Mouse (Mus musculus) right cerebral cortex, postnatal 4 days (tissue): ENCODE data around the gene Cdc34b.
"Not testable (repeated sequence)": the region's sequence is repeated elsewhere in the genome, so short reads cannot be mapped to it uniquely, and the experiment has no call there.

ENCODE experiments used
- DNase-seq: peaks from one replicate; pipeline ENCODE4 v3.0.0-alpha.2; 2022

The Cdc34b gene

GRCm38 (mm10) chr11:94741732-94742272 is at the start of gene Cdc34b:
Gene Cdc34b, plus strand, starts transcription at chr11:94741782.
- no peak for DNase-seq

GRCm38 (mm10) chr11:94692502-94692901 is 49.1 kb upstream of the Cdc34b start:
- DNase-seq: not testable (repeated sequence)

GRCm38 (mm10) chr11:94695508-94695907 is 46.1 kb upstream of the Cdc34b start:
- no peak for DNase-seq

GRCm38 (mm10) chr11:94697140-94697539 is 44.4 kb upstream of the Cdc34b start:
- no peak for DNase-seq

GRCm38 (mm10) chr11:94697703-94698464 is 43.7 kb upstream of the Cdc34b start:
- no peak for DNase-seq

GRCm38 (mm10) chr11:94699399-94699798 is 42.2 kb upstream of the Cdc34b start:
- no peak for DNase-seq

GRCm38 (mm10) chr11:94701401-94702215 is 40.0 kb upstream of the Cdc34b start:
- no peak for DNase-seq

GRCm38 (mm10) chr11:94702216-94702610 is 39.4 kb upstream of the Cdc34b start:
- DNase-seq: no peak

GRCm38 (mm10) chr11:94704020-94704419 is 37.6 kb upstream of the Cdc34b start:
- no peak for DNase-seq

GRCm38 (mm10) chr11:94704472-94704871 is 37.1 kb upstream of the Cdc34b start, which contains the start of gene Gm11541:
Gene Gm11541, minus strand, starts transcription at chr11:94704499.
- DNase-seq: peak; percentile 11

- no peak for DNase-seq
Measured at GRCm38 (mm10) chr11:94713246-94713860, 28.2 kb upstream of the Cdc34b start.

- no peak for DNase-seq
Measured at GRCm38 (mm10) chr11:94715622-94716021, 26.0 kb upstream of the Cdc34b start.

- DNase-seq: peak; percentile 11
Measured at GRCm38 (mm10) chr11:94716754-94717153, 24.8 kb upstream of the Cdc34b start.

- no peak for DNase-seq
Measured at GRCm38 (mm10) chr11:94717239-94717638, 24.3 kb upstream of the Cdc34b start.

- no peak for DNase-seq
Measured at GRCm38 (mm10) chr11:94718113-94718909, 23.3 kb upstream of the Cdc34b start.

GRCm38 (mm10) chr11:94719216-94719615 is 22.4 kb upstream of the Cdc34b start:
- no peak for DNase-seq

- DNase-seq: no peak
Measured at GRCm38 (mm10) chr11:94727306-94727705, 14.3 kb upstream of the Cdc34b start.

- no peak for DNase-seq
Measured at GRCm38 (mm10) chr11:94728545-94728944, 13.0 kb upstream of the Cdc34b start.

GRCm38 (mm10) chr11:94729565-94729964 is 12.0 kb upstream of the Cdc34b start:
- no peak for DNase-seq

- DNase-seq: peak; percentile 81
Measured at GRCm38 (mm10) chr11:94730261-94730660, 11.3 kb upstream of the Cdc34b start.

GRCm38 (mm10) chr11:94731229-94731628 is 10.4 kb upstream of the Cdc34b start:
- DNase-seq: no peak

GRCm38 (mm10) chr11:94732773-94733172 is 8.8 kb upstream of the Cdc34b start:
- no peak for DNase-seq
